ENCODE assay signal across 15 mouse cellular contexts in genomic region chr2:134486055-134486834, GRCm38 (mm10).
DNase-seq lines count a peak whose midpoint lies in the region; ATAC-seq and TF ChIP-seq lines count a peak whose summit lies in the region.
"Had no signal": no experiment of that assay in that cellular context is flagged by ENCODE, and none has a peak within 500 bp of the region (broad histone marks: within the 10 kb centered on the region; RNA-seq: fewer than 3 reads in every experiment).

No protein-coding gene starts in this region.

- no peak overlapping the region for H3K4me3 ChIP-seq in forebrain, embryonic 15.5 days
- no peak overlapping the region for H3K4me3 ChIP-seq in hindbrain, embryonic 16.5 days (ENCODE audit: low read length)
- H3K4me3 ChIP-seq in midbrain, postnatal 0 days (ENCODE audit: low read depth, low read length), result no peak overlapping the region
- H3K4me3 ChIP-seq: embryonic facial prominence, embryonic 13.5 days; heart, embryonic 15.5 days; lung, embryonic 15.5 days had no signal

- no peak for TF ChIP-seq CTCF in midbrain, postnatal 0 days (IDR thresholded peaks at IDR 0.05)

- no peaks in the 10 kb centered on the region for H3K27me3 ChIP-seq in forebrain, embryonic 15.5 days
- H3K27me3 ChIP-seq in hindbrain, embryonic 16.5 days (replicated peaks; ENCODE audit: control insufficient read depth, insufficient read depth, low read length), result no peaks in the 10 kb centered on the region
- H3K27me3 ChIP-seq in midbrain, postnatal 0 days (ENCODE audit: insufficient read depth, low read length), result no peaks in the 10 kb centered on the region
- H3K27me3 ChIP-seq: embryonic facial prominence, embryonic 13.5 days; heart, embryonic 15.5 days; lung, embryonic 15.5 days had no signal

- H3K4me1 ChIP-seq in forebrain, embryonic 15.5 days, result peaks cover 9% of the 10 kb centered on the region; the same call in 1 of the 2 replicates
- H3K4me1 ChIP-seq in hindbrain, embryonic 16.5 days (ENCODE audit: control insufficient read depth, insufficient read depth, low read depth, low read length), result no peaks in the 10 kb centered on the region
- H3K4me1 ChIP-seq in midbrain, postnatal 0 days (ENCODE audit: insufficient read depth, low read length), result no peaks in the 10 kb centered on the region
- H3K4me1 ChIP-seq: heart, embryonic 15.5 days had no signal

- H3K27ac ChIP-seq in forebrain, embryonic 15.5 days (replicated peaks), result no peak overlapping the region
- no peak overlapping the region for H3K27ac ChIP-seq in hindbrain, embryonic 16.5 days (ENCODE audit: low read depth, low read length)
- no peak overlapping the region for H3K27ac ChIP-seq in midbrain, postnatal 0 days (ENCODE audit: low read depth, low read length)
- H3K27ac ChIP-seq: embryonic facial prominence, embryonic 13.5 days; heart, embryonic 15.5 days; lung, embryonic 15.5 days had no signal

- no peak overlapping the region for H3K4me2 ChIP-seq in forebrain, embryonic 15.5 days (replicated peaks)
- H3K4me2 ChIP-seq in hindbrain, embryonic 16.5 days (ENCODE audit: low read length), result no peak overlapping the region
- H3K4me2 ChIP-seq in midbrain, postnatal 0 days (ENCODE audit: low read depth, low read length, poor library complexity, severe bottlenecking), result no peak overlapping the region
- H3K4me2 ChIP-seq: embryonic facial prominence, embryonic 13.5 days; heart, embryonic 15.5 days; lung, embryonic 15.5 days had no signal

- H3K9me3 ChIP-seq in forebrain, embryonic 15.5 days, result no peaks in the 10 kb centered on the region
- H3K9me3 ChIP-seq in hindbrain, embryonic 16.5 days (ENCODE audit: control insufficient read depth, low read length), result no peaks in the 10 kb centered on the region
- H3K9me3 ChIP-seq in midbrain, postnatal 0 days (ENCODE audit: low read length), result no peaks in the 10 kb centered on the region
- H3K9me3 ChIP-seq: embryonic facial prominence, embryonic 13.5 days; heart, embryonic 15.5 days; lung, embryonic 15.5 days had no signal

- peak; percentile 73 for ATAC-seq in forebrain, embryonic 15.5 days (replicated peaks)
- peak; percentile 82 for ATAC-seq in hindbrain, embryonic 16.5 days
- no peak for ATAC-seq in midbrain, postnatal 0 days (ENCODE audit: low FRiP score)

- H3K36me3 ChIP-seq in forebrain, embryonic 15.5 days, result no peaks in the 10 kb centered on the region
- H3K36me3 ChIP-seq in hindbrain, embryonic 16.5 days (ENCODE audit: control insufficient read depth, insufficient read depth, low read length), result no peaks in the 10 kb centered on the region
- H3K36me3 ChIP-seq in midbrain, postnatal 0 days (ENCODE audit: insufficient read depth, low read length), result no peaks in the 10 kb centered on the region
- H3K36me3 ChIP-seq: embryonic facial prominence, embryonic 13.5 days; heart, embryonic 15.5 days; lung, embryonic 15.5 days had no signal

- H3K9ac ChIP-seq in forebrain, embryonic 15.5 days (replicated peaks), result no peak overlapping the region
- no peak overlapping the region for H3K9ac ChIP-seq in hindbrain, embryonic 16.5 days (ENCODE audit: low read depth, low read length)
- H3K9ac ChIP-seq in midbrain, postnatal 0 days (replicated peaks; ENCODE audit: low read length, poor library complexity, severe bottlenecking), result no peak overlapping the region
- H3K9ac ChIP-seq: embryonic facial prominence, embryonic 13.5 days; heart, embryonic 15.5 days; lung, embryonic 15.5 days had no signal

- 10% methylated on average over 11 of the region's 11 CpGs for WGBS in forebrain, embryonic 15.5 days
- WGBS in hindbrain, embryonic 16.5 days, result 28% methylated on average over 11 of the region's 11 CpGs
- 19% methylated on average over 11 of the region's 11 CpGs for WGBS in midbrain, postnatal 0 days

- peak; percentile 20 to 44 for DNase-seq in lung, postnatal 4 days
- no peak for DNase-seq in lung, postnatal 14 days
- peak; percentile 27 for DNase-seq in midbrain, postnatal 0 days (ENCODE audit: low spot score)
- no peak for DNase-seq in heart, adult 9 months (ENCODE audit: low spot score in 2 of 2)
- no peak for DNase-seq in gastrocnemius, adult 18-20 months (ENCODE audit: low spot score)
- DNase-seq: adrenal gland, postnatal 36 days; cerebellum, adult 18-20 months; gastrocnemius, postnatal 14 days; kidney, adult 11 months; thymus, postnatal 25 days had no signal

Comparison
In these comparisons a context has a peak if more than half of its experiments do, and no peak if none do; other contexts are left out.
1. DNase-seq: peak in lung, postnatal 4 days (2 of 2) and midbrain, postnatal 0 days (single experiment); none in lung, postnatal 14 days (single experiment), heart, adult 9 months (0 of 2) and gastrocnemius, adult 18-20 months (single experiment).